Mouse (Mus musculus) heart, embryonic 16.5 days (tissue): ENCODE measurements at regions not wholly inside any gene's neighbourhood (a gene's known extent, or its start where the extent isn't known, plus 50 kb on each side); places are given as distances from the start of the nearest gene placed in this dataset.

Experiments
- ATAC-seq: fragments of 200-750 bp; cut with Nextera tagmentation; replicated peaks from 2 replicates; pipeline ENCODE4 v1.8.0; 2017; ENCODE audit warnings: moderate number of reproducible peaks; ENCODE audit not compliant: insufficient read depth, low FRiP score; ENCODE audit errors: extremely low read depth
- H3K27ac ChIP-seq: fragments of 300-500 bp; sonication (generic); 2 replicates; pipeline ENCODE4 v1.5.1; 2014; ENCODE audit warnings: mild to moderate bottlenecking, low read length, control low read depth, moderate library complexity
- H3K27me3 ChIP-seq: fragments of 300-500 bp; sonication (generic); 2 replicates; pipeline ENCODE4 v1.6.1; 2014; ENCODE audit warnings: low read length, mixed read lengths; ENCODE audit not compliant: control insufficient read depth, insufficient read depth
- H3K36me3 ChIP-seq: fragments of 300-500 bp; sonication (generic); 2 replicates; pipeline ENCODE4 v1.6.1; 2014; ENCODE audit not compliant: control insufficient read depth, insufficient read depth
- H3K4me1 ChIP-seq: fragments of 300-500 bp; sonication (generic); 2 replicates; pipeline ENCODE4 v1.6.1; 2014; ENCODE audit warnings: low read length, mixed read lengths; ENCODE audit not compliant: control insufficient read depth, insufficient read depth
- H3K4me2 ChIP-seq: fragments of 300-500 bp; sonication (generic); 2 replicates; pipeline ENCODE4 v1.6.1; 2014; ENCODE audit warnings: low read depth, mild to moderate bottlenecking, control low read depth, low read length
- H3K4me3 ChIP-seq: fragments of 300-500 bp; sonication (generic); 2 replicates; pipeline ENCODE4 v1.5.1; 2014; ENCODE audit warnings: mild to moderate bottlenecking, control low read depth, low read length
- H3K9ac ChIP-seq: fragments of 300-500 bp; sonication (generic); 2 replicates; pipeline ENCODE4 v1.6.1; 2014; ENCODE audit warnings: low read length, control low read depth
- H3K9me3 ChIP-seq: fragments of 300-500 bp; sonication (generic); replicated peaks from 2 replicates; pipeline ENCODE4 v1.6.1; 2016; ENCODE audit warnings: low read length; ENCODE audit not compliant: control insufficient read depth
- WGBS: fragments of 180-500 bp; shearing (Covaris S2); extraction: QIAGEN DNeasy Blood & Tissue Kit; methylation state at CpG from one replicate; pipeline ENCODE4 v1.1.7; 2014; 5-methylcytosine and 5-hydroxymethylcytosine counted together

- Histone ChIP-seq H3K27ac (no peak overlapping the region), H3K9ac (no peak overlapping the region), H3K4me2 (no peak overlapping the region), H3K4me3 (no peak overlapping the region), H3K9me3 (no peaks in the 10 kb centered on the region; the same call in 1 of the 2 replicates), H3K4me1 (no peaks in the 10 kb centered on the region; the same call in 1 of the 2 replicates), H3K27me3 (no peaks in the 10 kb centered on the region), H3K36me3 (no peaks in the 10 kb centered on the region)
- 74% methylated on average over 1 of the region's 1 CpGs for WGBS
- no peak for ATAC-seq
These were observed 91.9 kb upstream of the Map9 start for GRCm38 (mm10) chr3:82265941-82266340.

GRCm38 (mm10) chr3:82261976-82262375 is 95.9 kb upstream of the Map9 start:
- Histone ChIP-seq H3K9ac (no peak overlapping the region), H3K36me3 (no peaks in the 10 kb centered on the region), H3K4me2 (no peak overlapping the region), H3K27me3 (no peaks in the 10 kb centered on the region), H3K4me1 (no peaks in the 10 kb centered on the region; the same call in 1 of the 2 replicates), H3K27ac (no peak overlapping the region), H3K9me3 (no peaks in the 10 kb centered on the region), H3K4me3 (no peak overlapping the region)
- WGBS: 44% methylated on average over 3 of the region's 3 CpGs
- ATAC-seq: no peak; the same call in 1 of the 2 replicates

- H3K4me1 ChIP-seq: no peaks in the 10 kb centered on the region; the same call in 1 of the 2 replicates
- no peaks in the 10 kb centered on the region for H3K9me3 ChIP-seq
- H3K27ac ChIP-seq: no peak overlapping the region
- no peaks in the 10 kb centered on the region for H3K27me3 ChIP-seq
- H3K9ac ChIP-seq: no peak overlapping the region
- WGBS: 68% methylated on average over 4 of the region's 4 CpGs
- H3K4me2 ChIP-seq: no peak overlapping the region
- H3K4me3 ChIP-seq: no peak overlapping the region
- H3K36me3 ChIP-seq: no peaks in the 10 kb centered on the region
- no peak for ATAC-seq
These were observed 97.7 kb upstream of the Map9 start for GRCm38 (mm10) chr3:82259986-82260652.

- H3K4me2 ChIP-seq: no peak overlapping the region
These were observed 105.2 kb upstream of the Gucy1a1 start for GRCm38 (mm10) chr3:82250796-82251261.

GRCm38 (mm10) chr3:82249968-82250795 is 104.6 kb upstream of the Gucy1a1 start:
- Histone ChIP-seq H3K9me3 (no peaks in the 10 kb centered on the region), H3K4me1 (peaks cover 3% of the 10 kb centered on the region; the same call in 1 of the 2 replicates), H3K4me2 (no peak overlapping the region), H3K27me3 (no peaks in the 10 kb centered on the region), H3K9ac (no peak overlapping the region), H3K4me3 (no peak overlapping the region), H3K36me3 (no peaks in the 10 kb centered on the region), H3K27ac (peak overlapping the region; percentile 46)
- no peak for ATAC-seq
- 46% methylated on average over 6 of the region's 6 CpGs for WGBS

More at GRCm38 (mm10) chr3:82250796-82251261, 105.2 kb upstream of the Gucy1a1 start:
- Histone ChIP-seq H3K27me3 (no peaks in the 10 kb centered on the region), H3K27ac (no peak overlapping the region), H3K9me3 (no peaks in the 10 kb centered on the region), H3K4me3 (no peak overlapping the region), H3K36me3 (no peaks in the 10 kb centered on the region), H3K4me1 (peaks cover 3% of the 10 kb centered on the region; the same call in 1 of the 2 replicates), H3K9ac (no peak overlapping the region)
- peak; percentile 52; the same call in 1 of the 2 replicates for ATAC-seq
- 57% methylated on average over 3 of the region's 3 CpGs for WGBS

GRCm38 (mm10) chr3:82236377-82237057 is 90.9 kb upstream of the Gucy1a1 start:
- no peak overlapping the region for H3K9ac ChIP-seq
- no peak for ATAC-seq
- no peak overlapping the region for H3K4me3 ChIP-seq
- H3K27ac ChIP-seq: no peak overlapping the region
- H3K4me2 ChIP-seq: no peak overlapping the region
- no peaks in the 10 kb centered on the region for H3K9me3 ChIP-seq
- H3K36me3 ChIP-seq: no peaks in the 10 kb centered on the region
- H3K4me1 ChIP-seq: no peaks in the 10 kb centered on the region
- no peaks in the 10 kb centered on the region for H3K27me3 ChIP-seq
- WGBS: 53% methylated on average over 2 of the region's 2 CpGs

GRCm38 (mm10) chr3:82234306-82234705 is 88.7 kb upstream of the Gucy1a1 start:
- no peak overlapping the region for H3K4me3 ChIP-seq
- H3K36me3 ChIP-seq: no peaks in the 10 kb centered on the region
- no peak overlapping the region for H3K4me2 ChIP-seq
- H3K9me3 ChIP-seq: no peaks in the 10 kb centered on the region
- no peaks in the 10 kb centered on the region for H3K27me3 ChIP-seq
- H3K27ac ChIP-seq: no peak overlapping the region
- H3K9ac ChIP-seq: no peak overlapping the region
- no peak for ATAC-seq
- H3K4me1 ChIP-seq: no peaks in the 10 kb centered on the region

- Histone ChIP-seq H3K4me2 (no peak overlapping the region), H3K36me3 (no peaks in the 10 kb centered on the region), H3K4me1 (no peaks in the 10 kb centered on the region), H3K9me3 (no peaks in the 10 kb centered on the region), H3K4me3 (no peak overlapping the region), H3K27me3 (no peaks in the 10 kb centered on the region), H3K27ac (no peak overlapping the region), H3K9ac (no peak overlapping the region)
- WGBS: 78% methylated on average over 1 of the region's 1 CpGs
- ATAC-seq: no peak
These were observed 77.8 kb upstream of the Gucy1a1 start for GRCm38 (mm10) chr3:82223379-82223778.
